Mouse (Mus musculus) olfactory bulb, adult 2 months (tissue): ENCODE data around the gene Gja8.

Source experiments
- CTCF ChIP-seq: fragments of 200-500 bp; IDR thresholded peaks from 2 replicates; pipeline ENCODE4 v1.5.1; 2012; ENCODE audit warnings: low read depth, mild to moderate bottlenecking, low read length, moderate library complexity; ENCODE audit not compliant: insufficient read depth
- POLR2A ChIP-seq: fragments of 200-500 bp; IDR thresholded peaks from 2 replicates; pipeline ENCODE4 v1.6.1; 2012; ENCODE audit warnings: mild to moderate bottlenecking, low read depth, low read length, moderate library complexity; ENCODE audit not compliant: insufficient read depth

GRCm38 (mm10) chr3:96871070-96871469 is 54.8 kb downstream of the Gja8 start:
- TF ChIP-seq POLR2A: no peak
- TF ChIP-seq CTCF: no peak
